Mouse (Mus musculus) olfactory bulb, adult 2 months (tissue): ENCODE data around the gene Itga7. TPM values are rescaled to one million over a fixed set of nuclear protein-coding genes. Genes with fewer than 3 reads are reported as not detected.
A peak's percentile ranks its signal among the peaks of the same experiment; 100 is the strongest.

Experiments
- H3K27ac ChIP-seq: fragments of 200-500 bp; 2 replicates; pipeline ENCODE4 v1.5.1; 2012; ENCODE audit warnings: low read depth, low read length; ENCODE audit not compliant: insufficient read depth
- H3K4me1 ChIP-seq: fragments of 200-500 bp; 2 replicates; pipeline ENCODE4 v1.6.1; 2012; ENCODE audit warnings: low read length; ENCODE audit not compliant: control insufficient read depth, insufficient read depth
- H3K4me3 ChIP-seq: fragments of 200-500 bp; 2 replicates; pipeline ENCODE4 v1.5.1; 2012; ENCODE audit warnings: mild to moderate bottlenecking, low read depth, low read length, moderate library complexity; ENCODE audit not compliant: insufficient read depth
- CTCF ChIP-seq: fragments of 200-500 bp; IDR thresholded peaks from 2 replicates; pipeline ENCODE4 v1.5.1; 2012; ENCODE audit warnings: low read depth, mild to moderate bottlenecking, low read length, moderate library complexity; ENCODE audit not compliant: insufficient read depth
- POLR2A ChIP-seq: fragments of 200-500 bp; IDR thresholded peaks from 2 replicates; pipeline ENCODE4 v1.6.1; 2012; ENCODE audit warnings: mild to moderate bottlenecking, low read depth, low read length, moderate library complexity; ENCODE audit not compliant: insufficient read depth
- WGBS: fragments of 180-500 bp; shearing (Covaris S2); methylation state at CpG from one replicate; pipeline ENCODE4 v1.1.7; 2018; 5-methylcytosine and 5-hydroxymethylcytosine counted together
- polyA plus RNA-seq: library from polyadenylated mRNA; stranded (reverse); fragments of >200 nt; gene quantifications from 2 replicates; pipeline ENCODE4 v1.2.4, GENCODE M21; 2012; ENCODE audit warnings: low replicate concordance; ENCODE audit not compliant: missing spikeins, insufficient read depth, insufficient read length

Itga7 gene
- polyA plus RNA-seq, 1 experiment: not detected

GRCm38 (mm10) chr10:128909567-128910028 lies 24.0 kb upstream of the Itga7 start:
- TF ChIP-seq POLR2A: peak; percentile 30; the same call in 1 of the 2 replicates
- no peak for TF ChIP-seq CTCF
- 3% methylated on average over 39 of the region's 41 CpGs for WGBS
- Histone ChIP-seq H3K27ac (peak overlapping the region; percentile 81), H3K4me3 (peak overlapping the region; percentile 76), H3K4me1 (peaks cover 24% of the 10 kb centered on the region)

DNA sequence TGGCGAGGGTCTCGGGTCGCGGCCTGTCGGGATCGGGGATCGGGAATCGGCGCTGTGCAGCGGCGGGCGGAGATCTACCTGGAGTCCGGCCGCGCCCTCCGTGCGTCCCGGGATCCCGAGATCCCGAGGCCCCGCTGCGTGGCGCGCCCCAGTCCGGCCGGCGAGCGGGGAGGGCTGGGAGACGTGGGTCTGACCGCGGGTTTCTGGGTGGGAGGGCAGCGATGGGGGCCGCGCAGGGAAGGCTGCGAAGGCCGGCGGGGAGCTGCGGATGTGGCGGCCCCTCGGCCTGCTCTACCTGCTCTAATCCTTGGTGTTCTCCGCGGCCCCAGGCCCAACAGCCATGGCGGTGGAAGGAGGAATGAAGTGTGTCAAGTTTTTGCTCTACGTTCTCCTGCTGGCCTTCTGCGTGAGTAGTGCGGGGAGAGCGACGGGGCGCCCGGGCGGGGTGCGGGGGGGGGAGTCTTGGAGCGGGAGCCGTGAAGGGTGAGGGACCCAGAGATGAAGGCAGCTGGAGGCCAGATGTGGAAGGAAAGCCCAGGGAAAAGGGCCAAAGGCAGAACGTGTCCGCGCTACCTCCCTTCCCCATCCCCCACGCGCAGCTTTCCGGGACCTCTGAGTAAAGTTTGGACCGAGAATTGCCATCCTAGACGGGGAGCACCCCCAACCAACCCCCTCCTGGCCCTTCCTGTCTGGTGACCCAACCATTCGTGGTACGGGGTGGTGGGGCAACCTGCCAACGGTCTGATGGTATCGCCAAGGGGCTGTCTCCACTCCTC lies 23.4 kb upstream of the Itga7 start:
- peak overlapping the region; percentile 81 for H3K27ac ChIP-seq
- 1% methylated on average over 66 of the region's 66 CpGs for WGBS
- TF ChIP-seq POLR2A (no peak), CTCF (no peak)
- H3K4me3 ChIP-seq: peak overlapping the region; percentile 76
- H3K4me1 ChIP-seq: peaks cover 24% of the 10 kb centered on the region

- H3K4me3 ChIP-seq: no peak overlapping the region
- H3K27ac ChIP-seq: no peak overlapping the region
- TF ChIP-seq CTCF: no peak
- TF ChIP-seq POLR2A: no peak
- 75% methylated on average over 6 of the region's 6 CpGs for WGBS
- peaks cover 24% of the 10 kb centered on the region for H3K4me1 ChIP-seq
These were observed 22.2 kb upstream of the Itga7 start for GRCm38 (mm10) chr10:128911430-128911829.

- TF ChIP-seq CTCF (no peak), POLR2A (no peak)
- Histone ChIP-seq H3K27ac (no peak overlapping the region), H3K4me3 (no peak overlapping the region), H3K4me1 (peaks cover 24% of the 10 kb centered on the region)
- WGBS: 69% methylated on average over 4 of the region's 4 CpGs
These were observed 21.4 kb upstream of the Itga7 start for GRCm38 (mm10) chr10:128912268-128912667.

- peaks cover 24% of the 10 kb centered on the region for H3K4me1 ChIP-seq
- TF ChIP-seq CTCF: no peak
- TF ChIP-seq POLR2A: no peak
- H3K27ac ChIP-seq: no peak overlapping the region
- H3K4me3 ChIP-seq: no peak overlapping the region
- WGBS: 86% methylated on average over 4 of the region's 4 CpGs
These were observed 20.8 kb upstream of the Itga7 start for GRCm38 (mm10) chr10:128912791-128913190.

DNA sequence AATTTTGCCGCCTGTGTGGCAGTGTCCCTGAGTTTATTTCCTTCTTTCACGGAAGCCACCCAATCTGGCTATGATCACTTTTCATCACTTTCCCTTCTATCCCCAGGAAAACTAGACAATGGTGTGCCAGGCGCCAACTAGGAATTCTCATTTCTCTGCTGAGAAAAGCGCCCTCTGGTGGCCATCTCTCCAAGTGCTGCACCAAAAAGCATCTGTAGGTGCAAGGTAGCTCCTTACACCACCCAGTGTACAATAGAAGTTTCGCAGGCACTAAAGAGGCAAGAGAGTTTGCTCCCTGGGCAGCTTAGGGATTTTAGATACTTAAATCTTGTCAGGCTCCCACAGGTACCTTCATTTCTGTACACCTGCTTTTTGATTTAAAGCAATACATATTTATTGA lies 20.4 kb upstream of the Itga7 start:
- no peak overlapping the region for H3K27ac ChIP-seq
- H3K4me3 ChIP-seq: no peak overlapping the region
- no peak for TF ChIP-seq CTCF
- no peak for TF ChIP-seq POLR2A
- WGBS: 6% methylated on average over 5 of the region's 5 CpGs
- H3K4me1 ChIP-seq: peaks cover 28% of the 10 kb centered on the region

GRCm38 (mm10) chr10:128913696-128914095 lies 19.9 kb upstream of the Itga7 start:
- Histone ChIP-seq H3K27ac (no peak overlapping the region), H3K4me1 (peaks cover 30% of the 10 kb centered on the region), H3K4me3 (no peak overlapping the region)
- TF ChIP-seq CTCF: no peak
- no peak for TF ChIP-seq POLR2A
- 80% methylated on average over 12 of the region's 12 CpGs for WGBS

- no peak overlapping the region for H3K4me3 ChIP-seq
- peaks cover 31% of the 10 kb centered on the region for H3K4me1 ChIP-seq
- no peak for TF ChIP-seq POLR2A
- no peak for TF ChIP-seq CTCF
- H3K27ac ChIP-seq: no peak overlapping the region
- WGBS: 92% methylated on average over 2 of the region's 2 CpGs
These were observed 18.1 kb upstream of the Itga7 start for GRCm38 (mm10) chr10:128915550-128915949.

DNA sequence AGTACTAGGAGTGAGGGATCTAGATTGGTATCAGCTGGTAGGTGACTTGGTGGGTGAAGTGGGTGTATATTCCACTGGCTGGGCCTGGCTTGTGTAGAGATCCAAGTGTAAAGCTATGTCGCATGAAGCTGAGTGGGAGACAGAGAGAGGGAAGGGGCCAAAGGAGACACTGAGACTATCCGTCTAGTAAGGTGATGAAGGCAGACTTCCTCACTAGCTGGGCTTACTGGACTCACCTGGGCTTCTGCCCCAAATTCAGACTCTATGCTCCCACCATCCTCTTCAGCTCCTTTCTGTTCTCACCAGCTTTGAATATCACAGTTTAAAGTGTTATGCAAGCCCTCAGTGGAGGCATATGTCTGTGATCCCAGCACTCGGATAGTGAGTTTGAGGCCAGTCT lies 17.0 kb upstream of the Itga7 start:
- H3K27ac ChIP-seq: no peak overlapping the region
- H3K4me3 ChIP-seq: no peak overlapping the region
- WGBS: 93% methylated on average over 3 of the region's 3 CpGs
- peaks cover 26% of the 10 kb centered on the region for H3K4me1 ChIP-seq
- no peak for TF ChIP-seq CTCF
- TF ChIP-seq POLR2A: no peak
